Mouse (Mus musculus): Measurements from ENCODE around the gene Pigo.

The Pigo gene

GRCm38 (mm10) chr4:43025084-43025960, at the start of gene Pigo:
Gene Pigo, minus strand, starts transcription at chr4:43025819.
- DNase-seq (ENCODE audit: low spot score), result peak; percentile 96

- DNase-seq (ENCODE audit: low spot score), result no peak
Observed at GRCm38 (mm10) chr4:43074923-43075322, 49.3 kb upstream of the Pigo start.

GRCm38 (mm10) chr4:43065471-43065870, 39.9 kb upstream of the Pigo start:
- no peak for DNase-seq (ENCODE audit: low spot score)

- DNase-seq (ENCODE audit: low spot score), result no peak
Observed at GRCm38 (mm10) chr4:43060286-43060685, 34.7 kb upstream of the Pigo start.

GRCm38 (mm10) chr4:43059697-43060096, 34.1 kb upstream of the Pigo start:
- no peak for DNase-seq (ENCODE audit: low spot score)

GRCm38 (mm10) chr4:43058753-43059654, 33.4 kb upstream of the Pigo start, which contains the start of gene Unc13b:
Gene Unc13b, plus strand, starts transcription at chr4:43058953.
- DNase-seq (ENCODE audit: low spot score), result no peak

GRCm38 (mm10) chr4:43058392-43058752, 32.8 kb upstream of the Pigo start:
- DNase-seq (ENCODE audit: low spot score), result no peak

- DNase-seq (ENCODE audit: low spot score), result no peak
Observed at GRCm38 (mm10) chr4:43057654-43058053, 32.0 kb upstream of the Pigo start.

- peak; percentile 78 for DNase-seq (ENCODE audit: low spot score)
Observed at GRCm38 (mm10) chr4:43052627-43053026, 27.0 kb upstream of the Pigo start.

GRCm38 (mm10) chr4:43047231-43047630, 21.6 kb upstream of the Pigo start:
- DNase-seq (ENCODE audit: low spot score), result peak; percentile 90

GRCm38 (mm10) chr4:43046607-43047006, 21.0 kb upstream of the Pigo start:
- DNase-seq (ENCODE audit: low spot score), result peak; percentile 52

- DNase-seq (ENCODE audit: low spot score), result peak; percentile 97
Observed at GRCm38 (mm10) chr4:43045659-43046302, 20.2 kb upstream of the Pigo start, which contains the start of gene Fam214b. Gene Fam214b, minus strand, starts transcription at chr4:43046220.

- DNase-seq (ENCODE audit: low spot score), result no peak
Observed at GRCm38 (mm10) chr4:43045285-43045658, 19.7 kb upstream of the Pigo start.

GRCm38 (mm10) chr4:43044673-43045072, 19.1 kb upstream of the Pigo start:
- peak; percentile 48 for DNase-seq (ENCODE audit: low spot score)

GRCm38 (mm10) chr4:43043644-43044357, 18.2 kb upstream of the Pigo start:
- peak; percentile 78 for DNase-seq (ENCODE audit: low spot score)

GRCm38 (mm10) chr4:43040881-43041547, 15.4 kb upstream of the Pigo start:
- peak; percentile 38 for DNase-seq (ENCODE audit: low spot score)

- DNase-seq (ENCODE audit: low spot score), result peak; percentile 98
Observed at GRCm38 (mm10) chr4:43040114-43040572, 14.5 kb upstream of the Pigo start.

GRCm38 (mm10) chr4:43039609-43040008, 14.0 kb upstream of the Pigo start:
- peak; percentile 34 for DNase-seq (ENCODE audit: low spot score)

GRCm38 (mm10) chr4:43038567-43039495, 13.2 kb upstream of the Pigo start:
- peak; percentile 75 for DNase-seq (ENCODE audit: low spot score)

Measured in adipocyte (in vitro differentiated cells).